Mouse (Mus musculus): ENCODE measurements around the gene Ckb.

DNA sequence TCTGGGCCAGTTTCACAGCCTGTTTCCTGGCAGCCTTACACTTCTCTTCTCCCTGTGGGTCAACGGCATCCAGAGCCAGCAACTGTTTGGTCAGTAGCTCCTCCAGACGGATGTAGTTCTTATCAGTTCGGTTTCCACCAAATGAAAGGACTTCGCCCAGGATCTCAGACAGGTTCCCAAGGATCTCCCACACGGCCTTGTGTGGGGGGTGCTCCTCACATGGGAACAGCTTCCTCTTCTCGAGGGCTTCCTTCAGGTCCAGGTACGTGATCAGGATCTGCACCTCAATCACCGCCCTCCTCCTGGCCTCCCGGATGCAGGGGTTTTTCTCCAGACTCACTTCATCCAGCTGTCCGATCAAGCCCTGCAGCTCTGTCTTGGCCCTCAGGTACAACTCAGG, 38.0 kb upstream of the Ckb start:
- TF ChIP-seq USF1 (IDR thresholded peaks at IDR 0.05; ENCODE audit: low read depth, low read length) (no peak), CTCF (IDR thresholded peaks at IDR 0.05 in 2 of 3, conservative IDR thresholded peaks at IDR 0.05 in 1 of 3; ENCODE audit: control insufficient read depth in 1 of 3, insufficient read depth in 1 of 3, low read depth in 2 of 3, low read length in 3 of 3, poor library complexity in 1 of 3, severe bottlenecking in 1 of 3) (no peak), USF2 (IDR thresholded peaks at IDR 0.05; ENCODE audit: borderline replicate concordance in 1 of 2, insufficient read depth in 1 of 2, low read depth in 1 of 2, low read length in 2 of 2) (no peak)
